Mouse (Mus musculus): Measurements from ENCODE around the gene Rgs21.
A peak's percentile ranks its signal among the peaks of the same experiment; 100 is the strongest.

Rgs21 gene

DNA sequence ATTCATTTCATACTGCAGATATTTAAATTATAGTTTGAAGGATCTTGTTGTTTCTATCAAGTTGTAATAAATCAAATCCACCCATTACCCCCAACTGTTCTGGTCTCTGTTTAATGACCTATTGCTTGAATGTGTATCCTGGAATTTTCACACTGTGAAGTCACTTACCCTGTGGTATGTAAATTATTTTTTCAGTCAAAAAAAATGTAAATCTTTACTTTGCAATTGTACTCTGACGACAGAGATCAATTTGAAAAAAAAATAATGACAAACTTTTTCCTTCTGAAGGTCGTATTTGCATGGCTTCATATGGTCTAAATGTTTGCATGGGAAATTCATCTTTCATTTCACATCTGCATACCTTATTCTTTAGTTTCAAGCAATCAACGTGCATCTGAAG, at the start of gene Rgs21:
Rgs21 (minus strand) TSS at position 101 of the 400 bp plus-strand sequence.
- no peak for ATAC-seq (ENCODE audit: low TSS enrichment)

DNA sequence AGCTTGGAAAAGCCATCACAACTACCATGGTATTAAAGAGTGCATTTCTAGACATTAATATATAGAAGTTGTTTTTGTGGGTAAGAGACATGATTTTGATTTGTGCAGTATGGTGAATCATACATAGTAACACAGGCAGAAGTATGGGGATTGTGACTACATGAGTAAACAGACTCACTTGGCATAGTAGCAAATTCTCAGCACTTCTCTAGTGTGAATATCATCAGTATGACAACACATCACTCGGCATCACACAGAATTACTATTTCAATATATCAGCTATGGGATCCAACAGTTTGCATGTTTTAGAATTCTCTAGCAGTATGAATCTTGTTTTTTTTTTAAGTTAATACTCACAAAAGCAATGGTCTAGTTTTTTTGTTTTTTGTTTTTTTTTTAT, 36.6 kb upstream of the Rgs21 start:
- no peak for ATAC-seq (ENCODE audit: low TSS enrichment)

DNA sequence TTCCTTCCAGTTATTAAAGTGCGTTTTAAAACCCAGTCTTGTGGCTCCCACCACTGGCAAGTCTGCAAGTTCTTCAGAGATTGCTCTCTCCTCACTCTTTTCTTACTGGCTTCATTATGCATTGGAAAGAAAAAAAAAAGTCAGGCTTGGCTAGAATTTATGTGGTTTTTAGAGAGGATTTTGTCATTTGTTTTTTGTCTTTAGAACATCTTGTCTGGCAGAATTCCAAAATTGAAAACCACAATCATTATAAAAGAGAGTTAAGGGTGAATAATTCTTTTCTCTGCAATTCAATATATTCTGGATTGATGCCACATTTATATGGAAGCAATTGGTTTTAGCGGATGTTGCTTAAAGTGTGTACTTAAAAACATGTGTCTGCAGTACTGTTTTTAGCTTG, 35.5 kb upstream of the Rgs21 start:
- no peak for ATAC-seq (ENCODE audit: low TSS enrichment)

DNA sequence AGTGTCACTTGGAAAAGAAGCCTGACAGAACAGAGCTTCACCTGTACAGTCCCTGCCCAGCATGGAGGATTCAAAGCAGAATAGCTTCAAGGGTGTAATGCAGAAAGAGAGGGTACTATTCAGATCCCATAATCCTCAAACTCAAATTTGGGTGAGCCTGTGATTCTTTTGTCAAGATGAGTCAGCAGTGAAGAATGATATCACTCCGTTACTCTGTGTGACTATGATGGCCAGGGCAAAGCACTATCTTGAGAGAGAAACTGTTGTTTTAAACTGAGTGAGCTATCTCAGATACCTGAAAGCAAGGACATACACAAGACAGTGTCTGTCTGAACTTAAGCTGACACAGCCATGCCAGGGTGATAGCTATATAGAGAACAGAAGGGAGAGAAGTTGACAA, 11.9 kb upstream of the Rgs21 start:
- ATAC-seq (ENCODE audit: low TSS enrichment): peak; percentile 44; the same call in 1 of the 2 replicates

DNA sequence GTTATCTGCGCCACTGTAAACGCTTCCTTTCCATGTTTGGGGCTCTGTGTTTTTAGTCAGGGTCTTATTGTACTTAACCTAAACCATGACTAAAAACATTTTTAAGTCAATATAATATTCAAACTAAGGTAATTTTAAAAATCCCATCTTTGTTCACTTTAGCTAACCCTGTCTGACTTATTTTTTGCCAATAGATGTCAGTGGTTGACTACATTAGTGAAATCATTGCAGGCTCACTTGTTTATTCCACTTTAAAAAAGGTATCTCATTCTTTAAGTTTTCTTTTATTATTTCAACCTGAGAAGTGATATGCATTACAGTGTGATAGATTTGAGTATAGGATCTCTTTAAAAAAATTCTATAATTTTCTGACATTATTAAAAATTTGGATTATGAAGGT, 5.5 kb upstream of the Rgs21 start:
- no peak for ATAC-seq (ENCODE audit: low TSS enrichment)

DNA sequence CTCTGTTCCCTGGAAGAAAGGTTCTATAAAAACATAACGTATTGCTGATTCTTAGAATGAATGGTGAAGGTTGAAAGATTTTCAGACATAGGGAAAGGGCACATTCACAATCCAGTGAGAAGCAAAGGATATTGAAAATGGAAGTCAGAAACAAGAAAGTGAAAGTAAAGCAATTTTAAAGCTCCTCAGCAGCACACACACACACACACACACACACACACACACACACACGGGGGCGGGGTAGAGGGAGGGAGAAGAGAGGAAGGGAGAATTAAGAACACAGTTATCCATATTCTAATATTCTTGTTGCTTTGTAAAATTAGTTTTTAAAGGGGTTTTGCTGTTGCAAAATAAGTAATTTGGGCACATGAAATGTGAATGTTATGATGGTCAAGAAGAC, 2.4 kb upstream of the Rgs21 start:
- ATAC-seq (ENCODE audit: low TSS enrichment): no peak

DNA sequence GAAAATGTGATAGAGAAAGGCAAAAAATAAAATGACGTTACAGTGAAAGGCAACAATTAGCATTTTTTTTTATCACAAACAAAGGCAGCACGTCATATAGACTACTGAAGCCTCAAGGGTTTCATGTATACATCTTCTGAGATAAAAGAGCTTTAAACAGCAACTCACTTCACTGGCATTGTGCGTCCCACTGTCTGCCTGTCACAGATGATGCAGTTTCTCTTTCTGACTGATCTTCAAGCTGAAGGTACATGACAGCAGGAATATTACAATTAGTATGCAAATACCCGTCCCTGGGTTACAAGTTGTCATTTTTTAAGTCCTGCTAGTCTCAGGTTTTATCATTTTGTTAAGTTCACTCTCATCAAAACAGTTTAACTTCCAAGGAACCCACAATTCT, 22.3 kb downstream of the Rgs21 start:
- ATAC-seq (ENCODE audit: low TSS enrichment): no peak

DNA sequence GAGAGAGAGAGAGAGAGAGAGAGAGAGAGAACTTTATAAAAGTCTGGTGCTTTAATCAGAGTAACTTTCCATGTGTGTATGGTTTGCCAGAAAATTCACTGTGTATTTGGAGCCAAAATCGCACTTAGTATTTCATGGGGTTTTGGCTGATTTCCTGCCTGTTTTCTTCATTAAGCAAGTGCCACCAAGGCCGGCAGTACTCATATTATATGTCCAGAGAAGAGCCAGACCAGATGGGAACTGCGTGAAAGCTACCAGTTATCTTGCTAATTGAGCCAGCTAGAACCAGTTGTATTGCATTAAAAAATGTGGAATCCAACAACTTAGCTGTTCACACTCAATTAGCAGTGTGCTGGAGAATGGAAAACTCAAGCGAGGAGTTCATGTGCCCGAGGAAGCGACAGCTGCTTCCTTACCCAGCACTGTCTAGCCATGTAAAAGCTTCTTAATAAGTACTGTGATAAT, 22.9 kb downstream of the Rgs21 start:
- ATAC-seq (ENCODE audit: low TSS enrichment): no peak

DNA sequence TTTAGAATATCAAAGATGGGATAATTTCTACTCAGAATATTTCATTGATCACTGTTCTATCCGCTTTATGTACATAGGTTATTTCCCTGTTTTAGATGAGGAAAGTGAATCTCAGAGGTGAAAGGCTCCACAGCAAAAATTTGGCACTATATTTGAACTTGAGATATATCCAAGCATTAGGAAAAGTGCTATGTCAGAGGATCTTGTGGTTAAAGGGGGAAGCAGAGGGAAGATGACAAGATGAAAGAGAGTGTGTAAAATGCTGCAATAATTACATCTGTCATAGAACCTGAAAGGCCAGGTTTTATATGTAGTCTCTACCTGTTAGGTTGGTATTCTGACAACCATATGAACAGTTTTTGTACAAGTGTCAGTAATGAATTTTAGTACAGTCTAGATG, 35.7 kb downstream of the Rgs21 start:
- ATAC-seq (ENCODE audit: low TSS enrichment): no peak

DNA sequence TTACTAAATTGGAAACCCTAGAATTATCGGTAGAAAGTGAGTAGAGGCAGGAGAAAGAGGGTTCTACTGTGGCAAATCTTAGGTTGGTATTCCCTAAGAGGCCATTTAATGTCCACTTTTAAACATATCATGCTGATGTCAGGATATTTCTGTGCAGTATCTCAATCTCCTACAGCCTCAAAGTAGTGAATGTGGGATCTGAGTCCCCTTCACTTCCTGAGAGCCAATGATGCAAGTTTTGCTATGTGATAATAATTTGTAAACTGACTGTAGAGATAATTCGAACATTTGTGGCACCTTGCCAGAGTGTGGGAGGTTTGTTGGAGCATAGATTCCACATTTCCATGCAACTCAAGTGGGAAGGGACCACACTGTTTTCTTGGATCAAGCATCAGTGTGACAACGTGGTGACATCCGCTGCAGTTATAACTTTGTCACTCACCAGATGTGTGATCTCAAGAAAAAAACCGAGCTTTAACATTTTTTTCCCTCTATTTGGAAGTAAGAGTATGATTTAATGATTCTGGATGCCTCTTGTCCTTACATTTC, 49.5 kb downstream of the Rgs21 start:
- ATAC-seq (ENCODE audit: low TSS enrichment): peak; percentile 73

DNA sequence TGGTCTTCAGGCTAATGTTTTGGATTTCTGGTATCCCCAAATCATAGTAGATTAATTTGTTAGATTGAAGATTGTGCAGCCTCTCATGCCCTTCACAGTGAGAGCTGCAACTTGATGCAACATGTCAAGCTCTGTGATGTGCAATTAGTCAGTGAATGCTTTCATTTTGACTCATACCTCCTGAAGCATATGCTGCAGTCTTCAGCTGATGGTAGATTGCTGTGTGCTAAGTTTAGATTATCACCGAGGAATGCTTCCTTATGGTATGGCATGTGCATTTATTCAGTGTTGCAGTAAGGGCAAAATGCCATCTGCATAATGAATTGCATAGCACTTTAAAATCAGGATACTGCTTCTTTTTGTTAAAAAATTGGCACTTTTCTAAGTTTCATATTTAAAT, 65.2 kb downstream of the Rgs21 start:
- ATAC-seq (ENCODE audit: low TSS enrichment): peak; percentile 93

DNA sequence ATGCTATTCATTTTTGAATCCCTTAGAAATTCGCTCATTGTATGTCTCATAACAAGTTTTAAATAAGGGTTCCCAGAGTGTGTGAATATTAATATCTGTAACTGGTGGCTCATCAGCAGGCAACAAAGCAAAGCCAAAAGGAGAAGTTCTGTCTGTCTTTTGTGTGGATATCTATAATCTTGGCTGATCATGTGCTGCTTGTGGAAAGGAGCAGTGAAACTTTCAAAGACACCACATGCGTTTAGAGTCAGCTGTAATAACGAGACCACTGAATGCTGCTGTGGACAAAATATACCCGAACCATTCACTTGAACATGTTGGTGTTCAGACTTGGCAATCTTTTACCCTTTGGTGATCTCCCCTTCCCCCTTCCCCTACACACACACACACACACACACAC, 67.0 kb downstream of the Rgs21 start:
- no peak for ATAC-seq (ENCODE audit: low TSS enrichment)

DNA sequence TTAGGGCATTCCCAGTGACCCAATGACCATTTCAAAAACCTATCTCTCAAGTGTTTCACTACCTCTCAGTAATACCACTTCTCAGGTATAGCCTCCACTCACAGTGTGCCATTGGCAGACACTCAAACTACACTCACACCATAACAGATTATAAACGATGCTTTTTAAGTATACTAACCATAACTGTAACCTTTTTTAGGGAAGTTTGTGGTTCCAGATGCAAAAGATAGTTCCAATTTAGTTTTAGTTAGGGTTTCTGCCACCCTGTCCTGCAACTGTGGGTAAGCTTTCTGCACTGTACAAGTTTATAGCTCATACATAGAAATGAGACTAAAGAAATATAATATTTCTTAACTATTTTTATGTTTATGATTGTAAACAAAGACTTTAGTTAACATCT, 67.7 kb downstream of the Rgs21 start:
- ATAC-seq (ENCODE audit: low TSS enrichment): no peak

DNA sequence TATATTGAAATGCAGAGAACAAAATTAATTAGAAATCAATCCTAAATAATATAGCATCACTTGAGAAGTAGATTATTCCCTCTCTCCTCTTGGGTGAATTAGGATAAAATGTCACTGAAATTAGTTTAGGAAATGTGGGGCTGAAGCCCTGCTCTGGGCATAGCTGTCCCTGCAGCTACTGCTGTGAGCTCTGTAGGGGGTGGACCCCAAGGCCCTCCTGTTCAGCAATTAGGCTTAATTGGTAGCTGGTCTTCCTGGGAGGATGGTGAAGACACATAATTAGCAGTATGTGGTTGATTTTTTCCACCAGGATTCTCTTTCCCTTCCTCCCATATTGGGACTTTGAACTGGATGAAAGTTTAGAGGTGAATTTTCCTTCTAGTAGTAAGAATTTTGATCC, 68.7 kb downstream of the Rgs21 start:
- ATAC-seq (ENCODE audit: low TSS enrichment): no peak

DNA sequence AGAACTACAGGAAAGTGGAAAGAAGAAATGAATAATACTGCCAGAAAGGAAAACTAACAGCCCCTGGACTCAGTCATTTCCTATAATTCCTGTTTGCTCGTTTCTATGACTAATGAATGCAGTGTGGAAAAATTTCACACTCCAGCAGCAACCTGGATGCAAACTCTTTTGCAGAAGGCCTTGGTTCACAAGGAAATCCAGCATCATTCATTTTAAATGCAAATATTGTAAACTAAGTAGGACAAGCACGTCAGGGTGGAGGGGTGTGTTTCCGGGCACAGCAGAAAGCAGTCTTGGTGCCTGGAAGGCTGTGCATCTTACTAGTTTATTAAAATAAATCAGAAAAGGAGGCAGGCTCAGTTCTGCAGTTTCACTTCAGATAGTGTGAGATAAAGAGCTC, 69.4 kb downstream of the Rgs21 start:
- peak; percentile 87 for ATAC-seq (ENCODE audit: low TSS enrichment)

DNA sequence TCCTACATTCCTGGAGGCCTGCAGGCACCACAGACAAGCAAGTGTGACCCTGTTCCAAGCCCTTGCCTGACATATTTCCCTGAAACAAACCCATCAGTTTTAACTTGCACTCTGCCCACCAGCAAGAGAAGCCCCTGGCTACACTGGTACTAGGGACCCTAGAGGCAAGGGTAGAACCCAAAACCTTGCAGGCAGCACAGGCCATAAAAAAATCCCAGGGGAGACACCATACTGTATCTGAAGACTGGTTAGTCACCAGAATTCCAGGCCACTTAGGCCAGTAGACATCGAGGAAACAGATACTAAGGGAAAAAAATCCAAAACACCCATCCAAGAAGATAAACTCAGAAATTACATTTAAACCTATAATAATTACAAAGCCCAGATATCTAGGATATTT, 74.1 kb downstream of the Rgs21 start:
- ATAC-seq (ENCODE audit: low TSS enrichment): no peak

DNA sequence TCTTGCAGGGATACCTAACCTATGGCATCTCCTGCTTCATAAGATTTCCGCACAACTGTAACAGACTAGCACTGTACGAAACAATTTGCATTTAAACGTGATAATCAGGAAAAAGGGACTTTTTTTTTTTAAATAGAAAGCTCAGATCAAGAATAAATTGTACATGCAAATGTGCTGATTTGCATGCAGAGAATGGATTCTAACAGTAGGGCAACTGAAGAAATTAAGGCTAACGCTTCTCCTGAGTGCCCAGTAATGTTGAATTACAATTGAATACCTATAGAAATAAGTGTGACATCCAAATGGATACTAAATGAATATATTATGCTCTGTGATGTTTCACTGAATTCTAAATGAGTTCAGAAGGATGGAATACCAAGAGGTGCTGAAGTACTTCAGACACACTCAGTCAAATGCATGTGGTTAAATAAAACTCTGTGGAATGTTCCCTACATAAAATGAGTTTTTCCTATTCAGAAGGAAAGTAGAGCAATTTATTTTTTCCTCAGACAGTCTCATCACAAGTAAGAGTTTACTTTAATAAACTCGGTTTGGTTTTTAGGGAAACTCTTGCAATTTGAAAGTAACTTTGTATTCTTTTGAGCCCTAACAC, 79.1 kb downstream of the Rgs21 start:
- peak; percentile 98 for ATAC-seq (ENCODE audit: low TSS enrichment)

Measured in frontal cortex, adult (tissue).